In genomic region chr19:6950613-6951153, GRCm38 (mm10) we compare ENCODE assay signal across 8 mouse cellular contexts. TPM values are rescaled to one million over a fixed set of nuclear protein-coding genes. Genes with fewer than 3 reads are reported as not detected.
DNase-seq lines count a peak whose midpoint lies in the region; ATAC-seq and TF ChIP-seq lines count a peak whose summit lies in the region.
"Had no signal": no experiment of that assay in that cellular context is flagged by ENCODE, and none has a peak within 500 bp of the region (broad histone marks: within the 10 kb centered on the region; RNA-seq: fewer than 3 reads in every experiment).

No protein-coding gene starts in this region.

- TF ChIP-seq CTCF in layer of hippocampus, adult 2 months (conservative IDR thresholded peaks at IDR 0.05): no peak
- no peak for TF ChIP-seq CTCF in lung, postnatal 0 days (IDR thresholded peaks at IDR 0.05)

- H3K4me1 ChIP-seq in embryonic facial prominence, embryonic 14.5 days (ENCODE audit: control insufficient read depth, insufficient read depth, low read length): peaks cover 6% of the 10 kb centered on the region; the same call in 1 of the 2 replicates
- H3K4me1 ChIP-seq in lung, postnatal 0 days (ENCODE audit: insufficient read depth, low read depth, low read length): peaks cover 16% of the 10 kb centered on the region; the same call in 1 of the 2 replicates

- under 1% methylated on average over 28 of the region's 28 CpGs for WGBS in embryonic facial prominence, embryonic 14.5 days
- WGBS in lung, postnatal 0 days: under 1% methylated on average over 26 of the region's 28 CpGs

- peaks cover 30% of the 10 kb centered on the region for H3K36me3 ChIP-seq in embryonic facial prominence, embryonic 14.5 days (ENCODE audit: control insufficient read depth, insufficient read depth, low read length)
- H3K36me3 ChIP-seq in lung, postnatal 0 days (ENCODE audit: insufficient read depth, low read length): 0 out of 2 replicates have a peak, but pooled peaks cover under 1% of the 10 kb centered on the region

- no peaks in the 10 kb centered on the region for H3K9me3 ChIP-seq in embryonic facial prominence, embryonic 14.5 days (ENCODE audit: control insufficient read depth, low read length)
- no peaks in the 10 kb centered on the region for H3K9me3 ChIP-seq in lung, postnatal 0 days (ENCODE audit: low read length)

- H3K4me3 ChIP-seq in embryonic facial prominence, embryonic 14.5 days (ENCODE audit: low read depth, low read length): peak overlapping the region; percentile 63
- peak overlapping the region; percentile 66 for H3K4me3 ChIP-seq in layer of hippocampus, adult 2 months
- H3K4me3 ChIP-seq in lung, postnatal 0 days (ENCODE audit: low read depth, low read length): peak overlapping the region; percentile 64

- H3K4me2 ChIP-seq in embryonic facial prominence, embryonic 14.5 days (ENCODE audit: low read depth, low read length): peak overlapping the region; percentile 85
- peak overlapping the region; percentile 91 for H3K4me2 ChIP-seq in lung, postnatal 0 days (replicated peaks; ENCODE audit: low read depth, low read length)

- peak overlapping the region; percentile 77 for H3K9ac ChIP-seq in embryonic facial prominence, embryonic 14.5 days (ENCODE audit: low read depth, low read length)
- peak overlapping the region; percentile 69 for H3K9ac ChIP-seq in lung, postnatal 0 days (replicated peaks; ENCODE audit: low read depth)

- TF ChIP-seq EP300 in lung, postnatal 0 days (IDR thresholded peaks at IDR 0.05): no peak

- ATAC-seq in embryonic facial prominence, embryonic 14.5 days (ENCODE audit: low read depth): peak; percentile 60
- ATAC-seq in lung, postnatal 0 days: peak; percentile 3; the same call in 1 of the 2 replicates

- DNase-seq in ES-CJ7 (ENCODE audit: low read depth, low spot score): peak; percentile 77
- peak; percentile 73 for DNase-seq in adrenal gland, postnatal 14 days
- DNase-seq in embryonic facial prominence, embryonic 14.5 days (ENCODE audit: low spot score): peak; percentile 85
- DNase-seq in heart, postnatal 4 days: peak; percentile 51
- DNase-seq in layer of hippocampus, adult 2 months (ENCODE audit: low spot score in 2 of 2): peak; percentile 63
- peak; percentile 75 for DNase-seq in lung, postnatal 0 days (ENCODE audit: low spot score)
- peak; percentile 83 for DNase-seq in retina, postnatal 1 day

- peak overlapping the region; percentile 96 for H3K27ac ChIP-seq in embryonic facial prominence, embryonic 14.5 days (replicated peaks; ENCODE audit: low read depth, low read length)
- H3K27ac ChIP-seq in layer of hippocampus, adult 2 months: peak overlapping the region; percentile 97
- peak overlapping the region; percentile 99 for H3K27ac ChIP-seq in lung, postnatal 0 days (ENCODE audit: low read length)

- no peaks in the 10 kb centered on the region for H3K27me3 ChIP-seq in embryonic facial prominence, embryonic 14.5 days (replicated peaks; ENCODE audit: control insufficient read depth, insufficient read depth, low read length)
- H3K27me3 ChIP-seq in lung, postnatal 0 days (replicated peaks; ENCODE audit: insufficient read depth, low read length): no peaks in the 10 kb centered on the region

RNA-seq across cellular contexts. Expression of gene Gpr137, which starts 8.4 kb away (rescaled TPM):
- total RNA-seq in adrenal gland, postnatal 14 days (2021): 43.0 and 43.3 TPM in 2 replicates
- polyA plus RNA-seq in embryonic facial prominence, embryonic 14.5 days (2014; fragmentation: Nextera tagmentation; extraction: Ambion mirVana): 29.7 and 35.0 TPM in 2 replicates
- 10 to 100 TPM; 18.7 to 21.4 TPM for total RNA-seq in heart, postnatal 4 days (2021)
- 100 to 1,000 TPM in 1 of 2 experiments, 10 to 100 TPM in 1; 100.0 to 105 TPM for total RNA-seq in layer of hippocampus, adult 2 months (2021)
- 33.5 and 35.9 TPM in 2 replicates for polyA plus RNA-seq in lung, postnatal 0 days (2015; fragmentation: Nextera tagmentation; extraction: Ambion mirVana)

RNA-seq across cellular contexts. Expression of gene Bad, which starts 9.0 kb away (rescaled TPM):
- total RNA-seq in adrenal gland, postnatal 14 days (2021): 43.0 and 45.0 TPM in 2 replicates
- polyA plus RNA-seq in embryonic facial prominence, embryonic 14.5 days (2014; fragmentation: Nextera tagmentation; extraction: Ambion mirVana): 70.7 and 83.3 TPM in 2 replicates
- total RNA-seq in heart, postnatal 4 days (2021): 10 to 100 TPM; 29.6 to 30.5 TPM
- total RNA-seq in layer of hippocampus, adult 2 months (2021): 10 to 100 TPM; 43.1 to 43.8 TPM
- 106 TPM in 2 replicates for polyA plus RNA-seq in lung, postnatal 0 days (2015; fragmentation: Nextera tagmentation; extraction: Ambion mirVana)

RNA-seq across cellular contexts. Expression of gene Kcnk4, which starts 16.4 kb away (rescaled TPM):
- total RNA-seq in adrenal gland, postnatal 14 days (2021): 0.93 TPM in 1 of 2 replicates, not detected in the other
- 1.0 and 1.6 TPM in 2 replicates for polyA plus RNA-seq in embryonic facial prominence, embryonic 14.5 days (2014; fragmentation: Nextera tagmentation; extraction: Ambion mirVana)
- total RNA-seq in heart, postnatal 4 days (2021): under 1 TPM in 1 of 2 experiments, not detected in 1; 0.56 TPM
- 10 to 100 TPM; 15.3 to 18.2 TPM for total RNA-seq in layer of hippocampus, adult 2 months (2021)
- polyA plus RNA-seq in lung, postnatal 0 days (2015; fragmentation: Nextera tagmentation; extraction: Ambion mirVana): 0.12 and 0.30 TPM in 2 replicates
- total RNA-seq: hematopoietic stem cell, adult 5-6 weeks had no signal

RNA-seq across cellular contexts. Expression of gene Ppp1r14b, which starts 24.1 kb away (rescaled TPM):
- 264 and 275 TPM in 2 replicates for total RNA-seq in adrenal gland, postnatal 14 days (2021)
- 277 and 302 TPM in 2 replicates for polyA plus RNA-seq in embryonic facial prominence, embryonic 14.5 days (2014; fragmentation: Nextera tagmentation; extraction: Ambion mirVana)
- 100 to 1,000 TPM; 243 to 246 TPM for total RNA-seq in heart, postnatal 4 days (2021)
- total RNA-seq in layer of hippocampus, adult 2 months (2021): 10 to 100 TPM; 68.2 to 71.4 TPM
- 60.5 and 62.7 TPM in 2 replicates for polyA plus RNA-seq in lung, postnatal 0 days (2015; fragmentation: Nextera tagmentation; extraction: Ambion mirVana)

RNA-seq across cellular contexts. Expression of gene Catsperz, which starts 25.5 kb away (rescaled TPM):
- total RNA-seq in adrenal gland, postnatal 14 days (2021): 0.53 TPM in 1 of 2 replicates, not detected in the other
- 3.4 and 4.8 TPM in 2 replicates for polyA plus RNA-seq in embryonic facial prominence, embryonic 14.5 days (2014; fragmentation: Nextera tagmentation; extraction: Ambion mirVana)
- total RNA-seq in heart, postnatal 4 days (2021): not detected
- 10 to 100 TPM; 10.8 to 12.5 TPM for total RNA-seq in layer of hippocampus, adult 2 months (2021)
- polyA plus RNA-seq in lung, postnatal 0 days (2015; fragmentation: Nextera tagmentation; extraction: Ambion mirVana): 1.7 and 2.4 TPM in 2 replicates
- total RNA-seq: hematopoietic stem cell, adult 5-6 weeks had no signal

Comparison
In these comparisons a context has a peak if more than half of its experiments do, and no peak if none do; other contexts are left out.
1. Peak in every context shown above with its lines: DNase-seq, ATAC-seq, H3K4me3 ChIP-seq and H3K27ac ChIP-seq.